Mouse (Mus musculus) adrenal gland, adult 8-10 months (tissue): ENCODE data around the gene Hmg20b. TPM values are rescaled to one million over a fixed set of nuclear protein-coding genes. Genes with fewer than 3 reads are reported as not detected.

ENCODE experiments used
- DNase-seq: peaks from one replicate; pipeline ENCODE4 v3.0.0; 2022
- microRNA-seq, 2 experiments: library from miRNA; unstranded; fragments of <30 nt; microRNA quantifications; one replicate each; pipeline ENCODE4 v1.2.0; 2022
- total RNA-seq, 4 experiments: library from RNA; stranded (reverse); gene quantifications; 2 replicates each; pipeline ENCODE4 v1.2.4; 2022

Hmg20b gene
- total RNA-seq, 4 experiments from 2014 or later: 94.2 to 121 (median 112) TPM

- no peak for DNase-seq
Measured at GRCm38 (mm10) chr10:81304597-81305238, 45.6 kb downstream of the Hmg20b start.

DNA sequence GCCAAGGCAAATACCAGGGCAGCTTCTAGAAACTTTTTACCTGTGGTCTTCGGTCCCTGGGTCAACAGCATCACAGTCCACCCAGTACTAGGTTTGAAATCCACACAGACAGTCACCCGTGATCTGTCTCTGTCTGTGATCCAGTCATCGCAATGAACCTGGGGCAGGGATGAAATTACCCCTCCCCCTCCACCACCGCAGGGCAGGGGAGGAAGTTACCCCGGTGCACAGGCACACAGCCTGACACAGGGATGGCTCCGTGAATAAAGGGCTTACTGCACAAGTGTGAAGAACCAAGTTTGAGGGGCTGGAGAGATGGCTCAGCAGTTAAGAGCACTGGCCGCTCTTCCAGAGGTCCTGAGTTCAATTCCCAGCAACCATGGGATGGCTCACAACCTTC is 46.5 kb downstream of the Hmg20b start:
- no peak for DNase-seq

DNA sequence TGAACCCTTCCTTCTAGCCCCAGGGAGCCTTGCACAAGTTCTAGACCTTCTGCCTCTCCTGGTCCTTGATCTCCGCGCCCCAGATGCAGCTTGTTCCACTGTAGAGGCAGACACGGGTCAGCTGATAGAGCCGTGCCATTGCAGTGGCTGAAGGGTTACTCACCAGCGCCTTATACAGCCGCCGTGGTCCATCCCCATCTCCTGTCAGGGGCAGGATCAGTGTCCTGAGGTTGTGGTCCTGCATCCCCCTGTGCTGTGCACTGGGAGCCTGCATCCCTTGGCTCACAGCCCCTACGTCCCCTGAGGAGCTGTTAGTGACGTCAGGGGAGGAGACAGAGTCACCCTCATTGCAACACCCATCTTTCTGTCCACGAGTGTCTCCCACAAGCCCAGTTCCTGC is 47.0 kb downstream of the Hmg20b start:
- no peak for DNase-seq

DNA sequence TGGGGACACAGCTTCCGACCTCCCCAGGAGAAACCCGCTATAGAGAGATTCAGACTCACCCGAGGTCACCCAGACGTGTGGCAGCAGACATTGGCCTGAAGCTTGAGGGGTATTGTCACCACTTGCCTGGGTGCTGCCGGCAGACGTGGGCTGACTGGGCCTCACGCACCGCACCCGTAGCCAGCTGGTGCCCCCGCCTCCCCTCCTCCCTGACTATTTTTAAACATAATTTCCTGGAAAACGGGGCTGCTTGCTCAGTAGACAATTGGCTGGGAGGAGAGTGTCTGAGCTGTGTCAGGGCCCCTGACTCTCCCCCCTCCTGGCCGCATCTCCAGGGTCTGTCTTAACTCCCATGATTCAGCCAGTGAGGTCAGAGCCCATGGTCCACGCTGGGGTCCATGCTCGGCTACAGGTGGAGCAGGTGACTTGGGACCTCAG is 47.5 kb downstream of the Hmg20b start:
- DNase-seq: no peak

DNA sequence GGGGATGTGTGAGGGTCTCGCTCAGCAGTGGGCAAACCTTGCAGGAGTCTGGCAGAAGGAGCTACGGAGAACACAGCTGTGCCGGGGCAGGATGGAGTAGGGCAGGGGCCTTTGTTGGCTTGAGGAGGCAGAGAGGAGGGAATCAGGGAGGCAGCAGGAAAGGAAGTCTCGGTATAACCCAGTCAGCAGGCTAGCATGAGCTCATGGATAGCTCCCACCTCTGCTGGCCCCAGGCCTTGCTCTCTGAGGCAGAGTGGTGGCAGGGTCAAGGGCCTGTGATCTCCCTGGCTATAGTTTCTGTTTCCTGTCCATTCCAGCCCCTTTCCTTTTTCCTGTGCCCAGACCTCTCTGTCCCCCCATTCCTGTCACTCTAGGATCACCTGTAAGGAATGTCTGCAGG is 48.0 kb downstream of the Hmg20b start:
- no peak for DNase-seq

GRCm38 (mm10) chr10:81301321-81301720 is 49.0 kb downstream of the Hmg20b start:
- no peak for DNase-seq

GRCm38 (mm10) chr10:81300352-81300907 is 49.9 kb downstream of the Hmg20b start:
- no peak for DNase-seq

DNA sequence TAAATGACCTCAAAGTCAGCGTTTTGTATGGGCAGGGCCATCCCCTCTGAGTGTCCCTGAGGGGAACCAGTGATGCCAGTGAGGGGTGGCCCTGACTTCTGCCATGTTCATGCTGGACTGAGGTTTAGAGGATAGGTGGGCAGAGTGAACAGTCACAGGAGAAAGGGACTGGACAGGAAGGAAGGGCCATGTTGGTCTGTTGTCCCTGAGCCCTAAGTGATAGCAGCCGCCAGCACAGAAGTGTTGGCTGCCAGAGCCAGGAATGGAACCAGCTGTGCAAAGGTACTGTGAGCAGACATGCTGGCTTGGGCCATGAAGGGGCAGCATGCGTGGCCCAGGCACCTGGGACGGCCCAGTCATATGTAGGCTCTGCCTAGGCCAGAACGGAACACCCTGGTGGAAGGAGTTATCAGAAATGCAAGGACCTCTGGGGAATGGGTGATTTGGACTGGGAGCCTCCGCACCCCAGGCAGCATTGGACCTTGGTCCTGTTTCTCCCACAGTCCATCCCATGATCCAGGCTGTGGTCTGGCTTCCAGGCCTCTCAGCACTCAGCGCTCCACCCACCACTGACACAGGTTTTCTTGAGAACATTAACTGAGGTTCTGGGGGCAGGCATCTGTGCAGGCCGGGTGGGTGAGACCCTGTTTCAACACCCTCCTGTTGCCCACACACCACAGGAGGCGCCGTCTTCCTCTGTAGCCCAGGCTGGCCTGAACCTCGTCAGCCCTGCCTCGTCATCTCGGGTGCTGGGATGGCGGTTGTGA is 50.5 kb downstream of the Hmg20b start:
- no peak for DNase-seq

GRCm38 (mm10) chr10:81298369-81299100 is 51.7 kb downstream of the Hmg20b start:
- no peak for DNase-seq

- peak; percentile 61 for DNase-seq
Measured at GRCm38 (mm10) chr10:81297845-81298244, 52.4 kb downstream of the Hmg20b start.

- no peak for DNase-seq
Measured at GRCm38 (mm10) chr10:81297246-81297645, 53.0 kb downstream of the Hmg20b start.

Small RNAs within 50 kb of the gene (microRNA-seq; reads per million reads assigned to microRNA genes)
- gene Mir6913: 0 to 0.17 reads per million in 2 experiments

Other genes with a start within 250 kb of the Hmg20b start
- 100 to 1,000 TPM; 169 to 227 (median 204) TPM for gene Map2k2, start 244.6 kb downstream of the Hmg20b start, total RNA-seq
- 10 to 100 TPM; 86.5 to 94.0 (median 92.3) TPM for gene Zbtb7a, start 215.3 kb downstream of the Hmg20b start, total RNA-seq
- 10 to 100 TPM; 22.8 to 32.5 (median 30.1) TPM for gene Pias4, start 182.6 kb downstream of the Hmg20b start, total RNA-seq
- 1,000 to 10,000 TPM; 1,447 to 1,655 (median 1,598) TPM for gene Eef2, start 173.8 kb downstream of the Hmg20b start, total RNA-seq
- gene Dapk3, start 167.5 kb downstream of the Hmg20b start, total RNA-seq: 10 to 100 TPM; 67.7 to 88.0 (median 81.8) TPM
- gene 4930442H23Rik, start 166.6 kb downstream of the Hmg20b start, total RNA-seq: not detected
- not detected for gene Nmrk2, start 148.4 kb downstream of the Hmg20b start, total RNA-seq
- 1 to 10 TPM; 3.8 to 6.4 (median 4.4) TPM for gene Atcay, start 119.6 kb downstream of the Hmg20b start, total RNA-seq
- gene Zfr2, start 117.3 kb downstream of the Hmg20b start, total RNA-seq: 10 to 100 TPM; 27.6 to 35.6 (median 30.0) TPM
- 1 to 10 TPM in 3 of 4 experiments, under 1 TPM in 1; 0.67 to 2.1 (median 1.5) TPM for gene Matk, start 97.5 kb downstream of the Hmg20b start, total RNA-seq
- gene Mrpl54, start 83.5 kb downstream of the Hmg20b start, total RNA-seq: 100 to 1,000 TPM; 100 to 139 (median 113) TPM
- 10 to 100 TPM; 61.9 to 72.3 (median 66.4) TPM for gene Apba3, start 83.5 kb downstream of the Hmg20b start, total RNA-seq
- gene Tjp3, start 58.9 kb downstream of the Hmg20b start, total RNA-seq: under 1 TPM; 0.22 to 0.81 (median 0.29) TPM
- gene Pip5k1c, start 57.5 kb downstream of the Hmg20b start, total RNA-seq: 10 to 100 TPM; 42.6 to 61.1 (median 53.3) TPM
- 10 to 100 TPM; 37.7 to 47.5 (median 42.5) TPM for gene Cactin, start 29.4 kb downstream of the Hmg20b start, total RNA-seq
- gene Tbxa2r, start 21.7 kb downstream of the Hmg20b start, total RNA-seq: 10 to 100 TPM; 35.6 to 52.1 (median 42.0) TPM
- 10 to 100 TPM in 2 of 4 experiments, 1 to 10 TPM in 2; 3.7 to 17.7 (median 9.3) TPM for gene Gipc3, start 7.2 kb downstream of the Hmg20b start, total RNA-seq
- gene Mfsd12, start 7.0 kb upstream of the Hmg20b start, total RNA-seq: 10 to 100 TPM; 18.3 to 25.7 (median 22.0) TPM
- gene 4930404N11Rik, start 15.3 kb upstream of the Hmg20b start, total RNA-seq: 1 to 10 TPM; 1.6 to 5.3 (median 2.4) TPM
- gene Fzr1, start 28.0 kb upstream of the Hmg20b start, total RNA-seq: 10 to 100 TPM; 47.1 to 52.7 (median 49.9) TPM
- gene Dohh, start 33.9 kb upstream of the Hmg20b start, total RNA-seq: 10 to 100 TPM; 49.8 to 60.2 (median 55.0) TPM
- 1 to 10 TPM in 2 of 4 experiments, under 1 TPM in 2; 0.65 to 2.9 (median 1.0) TPM for gene Gm48551, start 34.0 kb upstream of the Hmg20b start, total RNA-seq
- 1 to 10 TPM; 2.0 to 4.2 (median 2.6) TPM for gene Gm48552, start 38.5 kb upstream of the Hmg20b start, total RNA-seq
- gene Smim24, start 42.6 kb upstream of the Hmg20b start, total RNA-seq: 1 to 10 TPM in 2 of 4 experiments, under 1 TPM in 2; 0.78 to 2.0 (median 0.96) TPM
- 100 to 1,000 TPM; 113 to 191 (median 144) TPM for gene Nfic, start 105.2 kb upstream of the Hmg20b start, total RNA-seq
- 1 to 10 TPM in 3 of 4 experiments, under 1 TPM in 1; 0.17 to 2.5 (median 1.7) TPM for gene Celf5, start 132.2 kb upstream of the Hmg20b start, total RNA-seq
- 100 to 1,000 TPM; 115 to 136 (median 123) TPM for gene Ncln, start 145.9 kb upstream of the Hmg20b start, total RNA-seq
- 1 to 10 TPM in 2 of 4 experiments, under 1 TPM in 2; 0.56 to 1.7 (median 0.92) TPM for gene S1pr4, start 149.7 kb upstream of the Hmg20b start, total RNA-seq
- gene Gna15, start 173.7 kb upstream of the Hmg20b start, total RNA-seq: 1 to 10 TPM in 3 of 4 experiments, under 1 TPM in 1; 0.70 to 2.2 (median 1.6) TPM
- 100 to 1,000 TPM in 2 of 4 experiments, 10 to 100 TPM in 2; 90.2 to 105 (median 98.1) TPM for gene Gna11, start 194.7 kb upstream of the Hmg20b start, total RNA-seq
- 1,000 to 10,000 TPM in 3 of 4 experiments, 100 to 1,000 TPM in 1; 989 to 1,424 (median 1,166) TPM for gene Aes, start 209.0 kb upstream of the Hmg20b start, total RNA-seq
- 100 to 1,000 TPM in 2 of 4 experiments, 10 to 100 TPM in 2; 50.6 to 211 (median 117) TPM for gene Tle2, start 224.1 kb upstream of the Hmg20b start, total RNA-seq